Mouse (Mus musculus): Measurements from ENCODE around the gene Rrp12. TPM values are rescaled to one million over a fixed set of nuclear protein-coding genes. Genes with fewer than 3 reads are reported as not detected.
A peak's percentile ranks its signal among the peaks of the same experiment; 100 is the strongest.

The Rrp12 gene
- total and polyA plus RNA-seq, 2 experiments from 2014 or later = 4.5 to 7.7 TPM

GRCm38 (mm10) chr19:41835816-41836215, 60.2 kb downstream of the Rrp12 start:
- Histone ChIP-seq H3K4me2 (ENCODE audit: low read depth, low read length) (peak overlapping the region; percentile 38; the same call in 1 of the 2 replicates), H3K4me3 (ENCODE audit: low read depth, low read length) (no peak overlapping the region), H3K4me1 (ENCODE audit: control insufficient read depth, insufficient read depth) (peaks cover 30% of the 10 kb centered on the region; the same call in 1 of the 2 replicates), H3K27ac (ENCODE audit: low read depth) (no peak overlapping the region), H3K9me3 (replicated peaks; ENCODE audit: control insufficient read depth, low read length) (no peaks in the 10 kb centered on the region), H3K9ac (replicated peaks; ENCODE audit: low read depth, low read length) (no peak overlapping the region), H3K36me3 (replicated peaks; ENCODE audit: control insufficient read depth, insufficient read depth, low read length) (no peaks in the 10 kb centered on the region), H3K27me3 (ENCODE audit: control insufficient read depth, insufficient read depth, low read length) (peaks cover 15% of the 10 kb centered on the region)
- 3% methylated on average over 6 of the region's 6 CpGs for WGBS
- TF ChIP-seq CTCF (IDR thresholded peaks at IDR 0.05; ENCODE audit: low read depth) (no peak), EP300 (IDR thresholded peaks at IDR 0.05; ENCODE audit: low read depth) (no peak)
- DNase-seq (ENCODE audit: low spot score) (peak; percentile 41), ATAC-seq (ENCODE audit: insufficient read depth, low read depth) (peak; percentile 31)

GRCm38 (mm10) chr19:41835407-41835806, 60.6 kb downstream of the Rrp12 start:
- Histone ChIP-seq H3K4me1 (ENCODE audit: control insufficient read depth, insufficient read depth) (peaks cover 30% of the 10 kb centered on the region; the same call in 1 of the 2 replicates), H3K27me3 (ENCODE audit: control insufficient read depth, insufficient read depth, low read length) (peaks cover 15% of the 10 kb centered on the region), H3K4me2 (ENCODE audit: low read depth, low read length) (no peak overlapping the region; the same call in 1 of the 2 replicates), H3K9me3 (replicated peaks; ENCODE audit: control insufficient read depth, low read length) (no peaks in the 10 kb centered on the region), H3K9ac (replicated peaks; ENCODE audit: low read depth, low read length) (no peak overlapping the region), H3K36me3 (replicated peaks; ENCODE audit: control insufficient read depth, insufficient read depth, low read length) (no peaks in the 10 kb centered on the region), H3K4me3 (ENCODE audit: low read depth, low read length) (no peak overlapping the region), H3K27ac (ENCODE audit: low read depth) (no peak overlapping the region)
- WGBS = 61% methylated on average over 6 of the region's 6 CpGs
- no peak for DNase-seq (ENCODE audit: low spot score)
- no peak for ATAC-seq (ENCODE audit: insufficient read depth, low read depth)
- TF ChIP-seq CTCF (IDR thresholded peaks at IDR 0.05; ENCODE audit: low read depth) (no peak), EP300 (IDR thresholded peaks at IDR 0.05; ENCODE audit: low read depth) (no peak)

- Histone ChIP-seq H3K36me3 (replicated peaks; ENCODE audit: control insufficient read depth, insufficient read depth, low read length) (no peaks in the 10 kb centered on the region), H3K4me1 (ENCODE audit: control insufficient read depth, insufficient read depth) (peaks cover 25% of the 10 kb centered on the region; the same call in 1 of the 2 replicates), H3K4me3 (ENCODE audit: low read depth, low read length) (no peak overlapping the region), H3K9me3 (replicated peaks; ENCODE audit: control insufficient read depth, low read length) (no peaks in the 10 kb centered on the region), H3K27ac (ENCODE audit: low read depth) (no peak overlapping the region), H3K27me3 (ENCODE audit: control insufficient read depth, insufficient read depth, low read length) (peaks cover 15% of the 10 kb centered on the region), H3K9ac (replicated peaks; ENCODE audit: low read depth, low read length) (no peak overlapping the region), H3K4me2 (ENCODE audit: low read depth, low read length) (no peak overlapping the region)
- ATAC-seq (ENCODE audit: insufficient read depth, low read depth) (no peak), DNase-seq (ENCODE audit: low spot score) (no peak)
- 81% methylated on average over 13 of the region's 13 CpGs for WGBS
- TF ChIP-seq CTCF (IDR thresholded peaks at IDR 0.05; ENCODE audit: low read depth) = no peak
- TF ChIP-seq EP300 (IDR thresholded peaks at IDR 0.05; ENCODE audit: low read depth) = no peak
These were observed 63.3 kb downstream of the Rrp12 start for GRCm38 (mm10) chr19:41832501-41833201.

DNA sequence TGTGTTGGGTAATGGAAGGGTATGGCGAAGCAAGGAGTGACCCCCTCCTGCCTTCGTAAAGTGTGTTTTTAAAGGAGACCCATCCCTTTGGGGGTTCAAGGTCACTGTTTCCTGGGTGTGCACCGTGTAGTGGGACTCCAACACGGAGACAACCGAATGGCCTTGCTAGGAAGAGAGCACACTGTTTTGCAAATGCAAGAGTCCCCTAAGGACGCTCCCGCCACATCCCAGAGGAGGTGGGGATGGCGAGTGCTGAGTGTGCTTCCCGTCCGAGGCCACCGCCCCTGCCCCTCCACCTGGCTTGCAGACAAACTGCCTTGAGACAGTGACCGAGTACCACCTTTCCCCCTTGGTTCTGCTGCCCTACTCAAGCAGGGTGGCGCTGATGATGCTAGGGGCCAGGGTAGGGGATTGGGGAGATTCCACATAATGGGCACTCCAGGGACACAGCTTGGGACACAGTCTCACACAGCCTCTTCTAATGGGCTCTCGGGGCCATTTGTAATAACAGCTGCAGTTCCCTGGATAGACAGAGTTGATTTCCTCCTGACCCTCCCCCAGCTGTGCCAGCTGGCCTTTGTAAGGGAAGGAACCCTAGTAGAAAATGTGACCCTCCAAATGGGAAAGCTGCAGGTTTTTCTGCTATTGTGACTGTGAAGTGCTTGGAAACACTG, 64.1 kb downstream of the Rrp12 start:
- H3K9ac ChIP-seq (replicated peaks; ENCODE audit: low read depth, low read length) = no peak overlapping the region

DNA sequence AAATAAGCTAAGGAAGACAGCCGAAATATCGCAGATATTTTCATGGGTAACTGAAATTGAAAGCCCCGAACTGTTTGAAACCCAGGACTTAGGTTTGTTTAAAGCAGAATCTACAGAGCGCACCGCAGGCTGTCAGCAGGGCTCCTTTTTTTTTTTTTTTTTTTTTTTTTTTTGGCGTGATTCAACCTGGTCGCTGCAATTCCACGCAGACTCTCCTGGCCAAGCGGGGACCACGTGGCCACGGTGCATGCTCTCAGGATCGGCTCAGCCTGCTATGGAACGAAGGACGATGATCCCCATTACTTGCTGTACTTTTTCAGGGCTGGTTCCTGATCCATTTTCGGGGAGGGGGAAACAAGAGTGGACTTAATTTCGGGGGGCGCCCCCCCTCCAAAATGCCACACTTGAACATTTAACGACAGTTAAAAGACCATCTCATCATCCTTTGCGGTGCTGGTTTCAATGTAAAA, 64.8 kb downstream of the Rrp12 start:
- Histone ChIP-seq H3K27ac (ENCODE audit: low read depth) (peak overlapping the region; percentile 86; the same call in 1 of the 2 replicates), H3K9me3 (replicated peaks; ENCODE audit: control insufficient read depth, low read length) (no peaks in the 10 kb centered on the region), H3K4me1 (ENCODE audit: control insufficient read depth, insufficient read depth) (peaks cover 17% of the 10 kb centered on the region; the same call in 1 of the 2 replicates), H3K9ac (replicated peaks; ENCODE audit: low read depth, low read length) (peak overlapping the region; percentile 78; the same call in 1 of the 2 replicates), H3K4me2 (ENCODE audit: low read depth, low read length) (peak overlapping the region; percentile 100), H3K27me3 (ENCODE audit: control insufficient read depth, insufficient read depth, low read length) (peaks cover 15% of the 10 kb centered on the region), H3K36me3 (replicated peaks; ENCODE audit: control insufficient read depth, insufficient read depth, low read length) (no peaks in the 10 kb centered on the region), H3K4me3 (ENCODE audit: low read depth, low read length) (peak overlapping the region; percentile 79)
- no peak for DNase-seq (ENCODE audit: low spot score)
- no peak for ATAC-seq (ENCODE audit: insufficient read depth, low read depth)
- WGBS = 2% methylated on average over 19 of the region's 19 CpGs
- no peak for TF ChIP-seq CTCF (IDR thresholded peaks at IDR 0.05; ENCODE audit: low read depth)
- TF ChIP-seq EP300 (IDR thresholded peaks at IDR 0.05; ENCODE audit: low read depth) = no peak

More for the DNA sequence above, 64.1 kb downstream of the Rrp12 start:
- Histone ChIP-seq H3K4me3 (ENCODE audit: low read depth, low read length) (peak overlapping the region; percentile 79; the same call in 1 of the 2 replicates), H3K4me2 (ENCODE audit: low read depth, low read length) (peak overlapping the region; percentile 100), H3K9me3 (replicated peaks; ENCODE audit: control insufficient read depth, low read length) (no peaks in the 10 kb centered on the region), H3K36me3 (replicated peaks; ENCODE audit: control insufficient read depth, insufficient read depth, low read length) (no peaks in the 10 kb centered on the region), H3K27me3 (ENCODE audit: control insufficient read depth, insufficient read depth, low read length) (peaks cover 15% of the 10 kb centered on the region), H3K27ac (ENCODE audit: low read depth) (no peak overlapping the region), H3K4me1 (ENCODE audit: control insufficient read depth, insufficient read depth) (peaks cover 19% of the 10 kb centered on the region; the same call in 1 of the 2 replicates)
- ATAC-seq (ENCODE audit: insufficient read depth, low read depth) (no peak), DNase-seq (ENCODE audit: low spot score) (no peak)
- TF ChIP-seq EP300 (IDR thresholded peaks at IDR 0.05; ENCODE audit: low read depth) (no peak), CTCF (IDR thresholded peaks at IDR 0.05; ENCODE audit: low read depth) (no peak; the same call in 1 of the 2 replicates)
- WGBS = 25% methylated on average over 14 of the region's 14 CpGs
